ENCODE assay signal across 1 mouse cellular context in the genomic region with DNA sequence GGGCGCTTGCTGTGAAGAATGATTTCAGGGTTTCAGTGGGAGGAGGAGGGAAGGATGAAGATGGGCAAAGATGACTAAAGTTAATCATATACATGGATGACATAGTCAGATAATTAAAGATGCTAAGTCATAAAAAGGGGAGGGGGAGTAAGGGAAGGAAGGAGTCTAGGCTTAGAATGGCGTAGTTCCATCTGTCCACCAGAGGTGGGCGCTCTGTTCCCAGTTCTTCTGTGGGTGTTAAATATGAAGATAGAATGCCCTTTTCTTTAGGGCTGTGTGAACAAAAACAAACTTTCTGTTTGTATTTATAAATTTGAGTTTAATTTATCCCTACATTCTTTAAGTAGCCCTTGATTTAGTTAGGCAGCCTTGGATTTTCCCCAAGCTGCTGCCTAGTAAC.
TF ChIP-seq lines count a peak whose summit lies in the region.

No protein-coding gene starts in this region.

TF ChIP-seq in CH12.LX, 34 proteins besides CTCF, POLR2A, EP300 and RAD21 (continued from another document):
- TF ChIP-seq HCFC1 (IDR thresholded peaks at IDR 0.05; ENCODE audit: low read depth, low read length) (no peak), NRF1 (IDR thresholded peaks at IDR 0.05; ENCODE audit: low read depth, low read length) (no peak), NELFE (IDR thresholded peaks at IDR 0.05; ENCODE audit: low read depth, low read length) (no peak), JUN (IDR thresholded peaks at IDR 0.05; ENCODE audit: insufficient read depth, low read depth, low read length) (no peak), USF1 (IDR thresholded peaks at IDR 0.05; ENCODE audit: low read depth, low read length) (no peak), BHLHE40 (IDR thresholded peaks at IDR 0.05; ENCODE audit: low read depth, low read length) (no peak)
